ENCODE assay signal across 30 mouse cellular contexts in genomic region chr19:41165144-41165913, GRCm38 (mm10). TPM values are rescaled to one million over a fixed set of nuclear protein-coding genes. Genes with fewer than 3 reads are reported as not detected.
DNase-seq lines count a peak whose midpoint lies in the region; ATAC-seq and TF ChIP-seq lines count a peak whose summit lies in the region.
"Had no signal": no experiment of that assay in that cellular context is flagged by ENCODE, and none has a peak within 500 bp of the region (broad histone marks: within the 10 kb centered on the region; RNA-seq: fewer than 3 reads in every experiment).

No protein-coding gene starts in this region.

- peak; percentile 43; the same call in 1 of the 2 replicates for ATAC-seq in forebrain, embryonic 13.5 days
- ATAC-seq in forebrain, embryonic 11.5 days (replicated peaks; ENCODE audit: low FRiP score), result no peak
- ATAC-seq in hindbrain, embryonic 12.5 days (ENCODE audit: low FRiP score), result peak; percentile 46; the same call in 1 of the 2 replicates
- ATAC-seq in hindbrain, embryonic 14.5 days (ENCODE audit: low FRiP score), result no peak; the same call in 1 of the 2 replicates
- peak; percentile 16; the same call in 1 of the 2 replicates for ATAC-seq in forebrain, embryonic 16.5 days
- ATAC-seq: intestine, postnatal 0 days had no signal

- H3K4me2 ChIP-seq in forebrain, embryonic 13.5 days, result peak overlapping the region; percentile 18; the same call in 1 of the 2 replicates
- no peak overlapping the region for H3K4me2 ChIP-seq in forebrain, embryonic 11.5 days (ENCODE audit: low read depth, low read length, severe bottlenecking)
- no peak overlapping the region for H3K4me2 ChIP-seq in hindbrain, embryonic 12.5 days (replicated peaks)
- no peak overlapping the region for H3K4me2 ChIP-seq in hindbrain, embryonic 14.5 days (replicated peaks)
- H3K4me2 ChIP-seq in forebrain, embryonic 16.5 days (ENCODE audit: low read length), result 0 out of 2 replicates have a peak overlapping the region, but pooled peaks have one; percentile 5
- H3K4me2 ChIP-seq: embryonic facial prominence, embryonic 12.5 days; heart, embryonic 12.5 days; limb, embryonic 15.5 days; stomach, embryonic 15.5 days had no signal

- no peaks in the 10 kb centered on the region for H3K9me3 ChIP-seq in forebrain, embryonic 13.5 days (replicated peaks)
- H3K9me3 ChIP-seq in forebrain, embryonic 11.5 days (ENCODE audit: control insufficient read depth, low read length), result no peaks in the 10 kb centered on the region
- no peaks in the 10 kb centered on the region for H3K9me3 ChIP-seq in hindbrain, embryonic 12.5 days (replicated peaks)
- no peaks in the 10 kb centered on the region for H3K9me3 ChIP-seq in hindbrain, embryonic 14.5 days (ENCODE audit: control insufficient read depth, low read length)
- H3K9me3 ChIP-seq in forebrain, embryonic 16.5 days (ENCODE audit: control insufficient read depth, low read length), result no peaks in the 10 kb centered on the region
- H3K9me3 ChIP-seq: embryonic facial prominence, embryonic 12.5 days; G1E; heart, embryonic 12.5 days; limb, embryonic 10.5 days; limb, embryonic 15.5 days; stomach, embryonic 15.5 days had no signal

- H3K36me3 ChIP-seq in forebrain, embryonic 13.5 days (ENCODE audit: poor library complexity, severe bottlenecking), result no peaks in the 10 kb centered on the region
- no peaks in the 10 kb centered on the region for H3K36me3 ChIP-seq in forebrain, embryonic 11.5 days (ENCODE audit: control insufficient read depth, insufficient read depth, low read length)
- H3K36me3 ChIP-seq in hindbrain, embryonic 12.5 days, result no peaks in the 10 kb centered on the region
- H3K36me3 ChIP-seq in hindbrain, embryonic 14.5 days (replicated peaks; ENCODE audit: control insufficient read depth, insufficient read depth), result no peaks in the 10 kb centered on the region
- no peaks in the 10 kb centered on the region for H3K36me3 ChIP-seq in forebrain, embryonic 16.5 days (ENCODE audit: control insufficient read depth, insufficient read depth)
- H3K36me3 ChIP-seq: embryonic facial prominence, embryonic 12.5 days; G1E; heart, embryonic 12.5 days; limb, embryonic 10.5 days; limb, embryonic 15.5 days; stomach, embryonic 15.5 days had no signal

- no peak for DNase-seq in forebrain, embryonic 11.5 days (ENCODE audit: low spot score)
- no peak for DNase-seq in hindbrain, embryonic 14.5 days (ENCODE audit: low spot score)
- no peak for DNase-seq in cerebellum, adult 9-10 months
- no peak for DNase-seq in gastrocnemius, adult 2 months
- DNase-seq: adrenal gland, adult 8-10 months; cerebellum, adult 11 months; cerebellum, adult 9-11 months; gastrocnemius, postnatal 14 days; heart, adult 18-20 months; heart, postnatal 4 days; kidney, adult 9 months; kidney, postnatal 10 days; layer of hippocampus, postnatal 36 days; lung, adult 2 months; lung, postnatal 10 days; right cerebral cortex, postnatal 25 days; thymus, postnatal 25 days had no signal

- no peak overlapping the region for H3K4me3 ChIP-seq in forebrain, embryonic 13.5 days
- no peak overlapping the region for H3K4me3 ChIP-seq in forebrain, embryonic 11.5 days (ENCODE audit: low read depth, low read length)
- no peak overlapping the region for H3K4me3 ChIP-seq in hindbrain, embryonic 12.5 days
- no peak overlapping the region for H3K4me3 ChIP-seq in hindbrain, embryonic 14.5 days (replicated peaks; ENCODE audit: low read length)
- no peak overlapping the region for H3K4me3 ChIP-seq in forebrain, embryonic 16.5 days (replicated peaks; ENCODE audit: low read length)
- no peak overlapping the region for H3K4me3 ChIP-seq in gastrocnemius, adult 2 months
- H3K4me3 ChIP-seq: embryonic facial prominence, embryonic 12.5 days; heart, embryonic 12.5 days; limb, embryonic 10.5 days; limb, embryonic 15.5 days; stomach, embryonic 15.5 days had no signal

- intact Hi-C loops in gastrocnemius, adult 2 months (cut with DNase I), result no loop called here

- H3K9ac ChIP-seq in forebrain, embryonic 13.5 days, result no peak overlapping the region
- H3K9ac ChIP-seq in forebrain, embryonic 11.5 days (ENCODE audit: low read length), result no peak overlapping the region
- no peak overlapping the region for H3K9ac ChIP-seq in hindbrain, embryonic 12.5 days
- H3K9ac ChIP-seq in hindbrain, embryonic 14.5 days, result no peak overlapping the region
- H3K9ac ChIP-seq in forebrain, embryonic 16.5 days (replicated peaks; ENCODE audit: low read depth, low read length), result no peak overlapping the region
- H3K9ac ChIP-seq: embryonic facial prominence, embryonic 12.5 days; heart, embryonic 12.5 days; limb, embryonic 15.5 days; liver, embryonic 14.5 days; stomach, embryonic 15.5 days had no signal

- H3K27me3 ChIP-seq in forebrain, embryonic 13.5 days, result peaks cover 74% of the 10 kb centered on the region
- peaks cover 17% of the 10 kb centered on the region; the same call in 1 of the 2 replicates for H3K27me3 ChIP-seq in forebrain, embryonic 11.5 days (ENCODE audit: control insufficient read depth, insufficient read depth, low read length)
- H3K27me3 ChIP-seq in hindbrain, embryonic 12.5 days, result peaks cover 4% of the 10 kb centered on the region; the same call in 1 of the 2 replicates
- 0 out of 2 replicates have a peak, but pooled peaks cover 3% of the 10 kb centered on the region for H3K27me3 ChIP-seq in hindbrain, embryonic 14.5 days (ENCODE audit: control insufficient read depth, insufficient read depth, low read length)
- peaks cover 2% of the 10 kb centered on the region for H3K27me3 ChIP-seq in forebrain, embryonic 16.5 days (replicated peaks; ENCODE audit: control insufficient read depth, insufficient read depth, low read length)
- H3K27me3 ChIP-seq: heart, embryonic 12.5 days; limb, embryonic 15.5 days had no signal

- H3K4me1 ChIP-seq in forebrain, embryonic 13.5 days, result peaks cover 31% of the 10 kb centered on the region
- H3K4me1 ChIP-seq in forebrain, embryonic 11.5 days (replicated peaks; ENCODE audit: control insufficient read depth, insufficient read depth, low read length), result peaks cover 12% of the 10 kb centered on the region
- H3K4me1 ChIP-seq in hindbrain, embryonic 12.5 days, result peaks cover 25% of the 10 kb centered on the region
- peaks cover 17% of the 10 kb centered on the region for H3K4me1 ChIP-seq in hindbrain, embryonic 14.5 days (replicated peaks; ENCODE audit: control insufficient read depth, insufficient read depth, low read length)
- peaks cover 23% of the 10 kb centered on the region for H3K4me1 ChIP-seq in forebrain, embryonic 16.5 days (replicated peaks; ENCODE audit: control insufficient read depth, insufficient read depth, low read length)
- H3K4me1 ChIP-seq: embryonic facial prominence, embryonic 12.5 days; heart, embryonic 12.5 days; limb, embryonic 15.5 days; stomach, embryonic 15.5 days had no signal

- peak overlapping the region; percentile 25; the same call in 1 of the 2 replicates for H3K27ac ChIP-seq in forebrain, embryonic 13.5 days
- no peak overlapping the region for H3K27ac ChIP-seq in forebrain, embryonic 11.5 days (ENCODE audit: low read depth, low read length)
- peak overlapping the region; percentile 30 for H3K27ac ChIP-seq in hindbrain, embryonic 12.5 days
- H3K27ac ChIP-seq in hindbrain, embryonic 14.5 days, result no peak overlapping the region
- H3K27ac ChIP-seq in forebrain, embryonic 16.5 days (ENCODE audit: low read length), result 0 out of 2 replicates have a peak overlapping the region, but pooled peaks have one; percentile 6
- no peak overlapping the region for H3K27ac ChIP-seq in gastrocnemius, adult 2 months
- H3K27ac ChIP-seq: embryonic facial prominence, embryonic 12.5 days; limb, embryonic 10.5 days; limb, embryonic 15.5 days; liver, embryonic 14.5 days; macrophage; stomach, embryonic 15.5 days had no signal

- no peak for TF ChIP-seq CTCF in gastrocnemius, adult 2 months (IDR thresholded peaks at IDR 0.05)

- 36% methylated on average over 14 of the region's 14 CpGs for WGBS in forebrain, embryonic 13.5 days
- WGBS in forebrain, embryonic 11.5 days, result 60% methylated on average over 14 of the region's 14 CpGs
- WGBS in hindbrain, embryonic 12.5 days, result 63% methylated on average over 14 of the region's 14 CpGs
- 50% methylated on average over 14 of the region's 14 CpGs for WGBS in hindbrain, embryonic 14.5 days
- 30% methylated on average over 14 of the region's 14 CpGs for whole genome bisulfite sequencing in forebrain, embryonic 16.5 days

RNA-seq across cellular contexts. Expression of gene Tll2, which starts 41.3 kb away (rescaled TPM):
- 0.89 and 1.1 TPM in 2 replicates for polyA plus RNA-seq in forebrain, embryonic 13.5 days (2015; fragmentation: Nextera tagmentation; extraction: Ambion mirVana)
- polyA plus RNA-seq in forebrain, embryonic 11.5 days (2014; fragmentation: Nextera tagmentation; extraction: Ambion mirVana), result 0.95 and 1.1 TPM in 2 replicates
- 0.66 and 0.93 TPM in 2 replicates for polyA plus RNA-seq in hindbrain, embryonic 12.5 days (2016; fragmentation: Nextera tagmentation; extraction: Ambion mirVana)
- 0.59 and 1.3 TPM in 2 replicates for polyA plus RNA-seq in hindbrain, embryonic 14.5 days (2014; fragmentation: Nextera tagmentation; extraction: Ambion mirVana)
- polyA plus RNA-seq in forebrain, embryonic 16.5 days (2015; fragmentation: Nextera tagmentation; extraction: Ambion mirVana), result 0.61 and 0.67 TPM in 2 replicates
- total RNA-seq in gastrocnemius, adult 2 months (2021), result under 1 TPM; 0.10 to 0.11 TPM
- total RNA-seq: G1E; megakaryocyte-erythroid progenitor cell, adult 5-6 weeks had no signal
- polyA plus RNA-seq: G1E; limb, embryonic 10.5 days; liver, embryonic 14.5 days; macrophage had no signal

Comparison
In these comparisons a context has a peak if more than half of its experiments do, and no peak if none do; other contexts are left out.
1. ATAC-seq: peak in forebrain, embryonic 13.5 days (single experiment), hindbrain, embryonic 12.5 days (single experiment) and forebrain, embryonic 16.5 days (single experiment); none in forebrain, embryonic 11.5 days (single experiment) and hindbrain, embryonic 14.5 days (single experiment).
2. H3K27ac ChIP-seq: peak in forebrain, embryonic 13.5 days (single experiment), hindbrain, embryonic 12.5 days (single experiment) and forebrain, embryonic 16.5 days (single experiment); none in forebrain, embryonic 11.5 days (single experiment), hindbrain, embryonic 14.5 days (single experiment) and gastrocnemius, adult 2 months (single experiment).
3. H3K4me2 ChIP-seq: peak in forebrain, embryonic 13.5 days (single experiment) and forebrain, embryonic 16.5 days (single experiment); none in forebrain, embryonic 11.5 days (single experiment), hindbrain, embryonic 12.5 days (single experiment) and hindbrain, embryonic 14.5 days (single experiment).